Mouse (Mus musculus) ES-E14 (cell line): ENCODE measurements around the gene Dcaf8.

Experiments
- HCFC1 ChIP-seq: IDR thresholded peaks from 2 replicates; pipeline ENCODE4 v1.6.1; 2012; ENCODE audit warnings: low read length, inconsistent platforms, borderline replicate concordance; ENCODE audit not compliant: insufficient read depth
- ZC3H11A ChIP-seq: IDR thresholded peaks from 2 replicates; pipeline ENCODE4 v1.6.1; 2012; ENCODE audit warnings: low read depth, mild to moderate bottlenecking, inconsistent platforms, low read length, borderline replicate concordance

DNA sequence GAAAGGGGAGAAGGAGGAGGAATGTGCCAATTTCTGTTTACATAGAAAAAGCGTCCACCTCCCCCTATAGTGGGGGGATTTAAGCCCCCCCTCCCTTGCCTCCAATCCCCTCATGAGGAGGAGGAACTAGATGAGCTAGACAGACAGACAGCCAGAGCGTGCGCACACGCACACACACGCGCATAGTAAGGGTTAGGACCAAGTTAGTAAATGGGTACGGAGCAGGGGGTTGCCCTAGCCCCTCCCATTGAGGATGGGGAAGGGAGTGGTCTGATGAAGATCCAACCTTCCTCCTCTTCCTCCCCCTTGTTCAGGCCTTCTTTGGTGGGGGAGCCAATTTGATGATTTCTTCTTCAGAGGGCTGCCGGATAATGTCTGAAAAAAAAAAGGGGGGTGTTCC is 50.4 kb downstream of the Dcaf8 start:
- TF ChIP-seq ZC3H11A (no peak), HCFC1 (no peak)
